Mouse (Mus musculus) lung, adult 2 months (tissue): ENCODE data around the gene Cipc.

Experiments
- CTCF ChIP-seq: fragments of 200-500 bp; IDR thresholded peaks from 2 replicates; pipeline ENCODE4 v1.5.1; 2011; ENCODE audit warnings: mild to moderate bottlenecking, low read length, control low read depth; ENCODE audit not compliant: insufficient read depth
- POLR2A ChIP-seq: fragments of 200-500 bp; IDR thresholded peaks from 2 replicates; pipeline ENCODE4 v1.6.1; 2011; ENCODE audit warnings: low read depth, mild to moderate bottlenecking, control low read depth, low read length, borderline replicate concordance; ENCODE audit errors: extremely low read depth

DNA sequence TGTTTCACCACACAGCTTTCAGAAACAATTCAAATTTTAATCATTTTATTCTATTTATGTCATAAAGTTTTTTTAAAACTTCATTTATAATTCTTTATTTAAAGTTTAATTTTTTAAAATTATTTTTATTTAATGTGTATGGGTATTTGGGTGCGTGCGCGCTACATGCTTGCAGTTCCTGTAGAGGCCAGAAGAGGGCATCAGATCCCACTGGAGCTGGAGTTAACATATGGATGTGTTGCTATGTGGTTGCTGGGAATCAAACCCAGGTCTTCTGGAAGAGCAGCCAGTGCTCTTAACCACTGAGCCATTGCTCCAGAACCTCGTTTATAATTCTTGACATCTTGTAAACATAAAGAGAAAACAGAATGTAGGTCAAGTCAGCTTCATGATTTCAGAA lies 51.9 kb downstream of the Cipc start:
- TF ChIP-seq CTCF (no peak), POLR2A (no peak)
